Mouse (Mus musculus) right cerebral cortex, postnatal 25 days (tissue): ENCODE measurements around the gene Hsph1.

ENCODE experiments used
- DNase-seq: peaks from one replicate; pipeline ENCODE4 v3.0.0; 2022

Hsph1 gene

DNA sequence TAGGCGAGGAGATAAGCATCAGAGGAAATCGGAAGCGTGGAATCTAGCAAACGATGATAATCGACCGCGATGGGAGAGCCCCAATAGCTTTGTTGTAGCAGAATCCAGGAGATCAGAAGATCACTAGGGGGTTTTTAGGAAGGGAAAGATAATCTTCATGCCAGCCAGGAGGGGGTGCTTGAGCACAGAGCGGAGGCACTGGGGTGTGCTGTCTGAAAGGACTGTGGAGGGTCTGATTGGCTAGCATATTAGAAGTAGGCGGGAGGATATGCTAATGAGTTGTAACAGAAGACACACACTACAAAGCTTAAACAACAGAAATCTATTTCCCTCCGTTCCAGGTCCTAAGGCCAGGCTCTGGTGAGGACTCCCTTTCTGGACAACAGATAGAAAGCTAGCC, 50.3 kb downstream of the Hsph1 start:
- no peak for DNase-seq

DNA sequence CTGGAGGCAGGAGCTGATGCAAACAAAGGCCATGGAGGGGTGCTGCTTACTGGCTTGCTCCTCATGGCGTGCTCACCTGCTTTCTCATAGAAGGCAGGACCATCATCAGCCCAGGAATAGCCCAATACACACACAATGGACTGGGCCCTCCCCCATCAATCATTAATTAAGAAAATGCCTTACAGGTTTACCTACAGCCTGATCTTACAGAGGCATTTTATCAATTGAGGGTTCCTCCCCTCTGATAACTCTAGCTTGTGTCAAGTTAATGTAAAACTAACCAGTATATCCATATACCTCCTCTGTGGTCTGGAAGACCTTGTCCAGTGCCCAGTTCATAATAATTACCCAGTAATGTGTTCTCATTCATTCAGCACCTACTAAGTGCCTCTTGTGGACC, 50.9 kb downstream of the Hsph1 start:
- no peak for DNase-seq

DNA sequence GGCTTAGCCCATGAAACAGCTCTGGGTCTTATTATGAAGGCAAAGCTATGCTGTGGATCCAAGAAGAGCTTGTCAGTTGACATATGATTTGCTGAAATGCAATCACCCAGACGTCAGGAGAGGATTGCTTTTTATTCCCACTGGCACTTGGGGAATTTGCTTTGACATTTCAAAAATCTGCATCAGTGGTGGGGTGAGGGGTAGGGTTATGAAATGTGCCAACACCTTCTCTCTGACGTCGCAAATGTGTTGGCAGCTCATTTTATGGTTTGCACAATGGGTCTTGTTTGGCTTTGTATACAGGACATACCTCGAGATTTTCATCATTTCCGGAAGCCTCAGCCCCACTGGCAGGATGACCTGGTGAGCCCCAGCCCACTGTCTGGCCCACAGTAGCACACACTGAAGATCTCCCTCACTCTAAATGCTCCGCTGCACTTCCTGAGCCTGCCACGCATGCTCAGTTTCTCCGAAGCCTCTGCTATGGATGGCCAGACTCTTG, 52.0 kb downstream of the Hsph1 start:
- DNase-seq = no peak

DNA sequence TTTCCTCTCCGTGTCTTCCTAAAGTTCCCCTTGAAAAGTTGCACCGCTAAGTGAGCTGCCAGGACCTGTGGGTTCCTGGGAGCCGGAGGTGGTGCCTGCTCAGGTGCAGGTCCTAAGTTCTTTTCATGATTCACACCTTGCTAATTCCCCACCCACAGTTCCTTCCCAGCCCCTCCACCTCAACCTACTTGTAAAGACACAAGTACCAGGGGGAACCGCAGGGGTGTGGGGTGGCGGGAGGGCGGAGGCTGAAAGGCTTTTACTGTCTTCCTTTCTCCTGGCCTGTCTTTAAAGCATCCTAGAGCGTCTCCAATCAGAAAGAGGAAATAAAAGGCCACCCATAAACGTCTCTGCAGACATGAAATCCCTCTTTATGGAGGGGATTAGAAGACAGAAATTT, 52.7 kb downstream of the Hsph1 start:
- no peak for DNase-seq

DNA sequence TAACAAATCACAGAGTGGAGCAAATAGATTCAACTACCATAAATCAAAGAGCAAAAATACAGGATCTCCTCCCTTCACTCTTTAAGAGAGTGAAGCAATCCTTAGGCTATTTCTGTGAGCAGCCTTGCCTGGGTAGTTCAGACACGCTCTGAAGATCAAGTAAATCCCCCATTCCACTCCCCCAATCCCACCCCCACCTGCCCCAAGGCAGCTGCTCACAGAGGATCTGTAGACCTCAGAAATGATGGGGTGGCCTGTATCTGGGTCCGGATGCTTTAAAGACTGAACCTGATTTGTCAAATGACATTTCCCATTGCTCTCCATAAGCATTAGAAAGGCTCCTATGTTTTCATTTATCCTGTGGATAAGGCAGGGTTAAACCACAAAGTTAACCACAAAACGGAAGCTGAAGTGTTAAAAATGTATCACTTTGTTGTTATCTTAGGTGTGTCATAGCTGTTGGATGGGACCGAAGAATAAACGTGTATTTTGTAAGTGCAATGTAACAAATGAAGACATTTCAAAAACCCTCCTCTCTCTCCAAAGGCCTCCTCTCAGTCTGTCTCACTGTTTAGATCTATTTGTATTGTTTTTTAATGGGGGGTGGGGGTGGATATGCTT, 53.4 kb downstream of the Hsph1 start:
- DNase-seq = no peak

DNA sequence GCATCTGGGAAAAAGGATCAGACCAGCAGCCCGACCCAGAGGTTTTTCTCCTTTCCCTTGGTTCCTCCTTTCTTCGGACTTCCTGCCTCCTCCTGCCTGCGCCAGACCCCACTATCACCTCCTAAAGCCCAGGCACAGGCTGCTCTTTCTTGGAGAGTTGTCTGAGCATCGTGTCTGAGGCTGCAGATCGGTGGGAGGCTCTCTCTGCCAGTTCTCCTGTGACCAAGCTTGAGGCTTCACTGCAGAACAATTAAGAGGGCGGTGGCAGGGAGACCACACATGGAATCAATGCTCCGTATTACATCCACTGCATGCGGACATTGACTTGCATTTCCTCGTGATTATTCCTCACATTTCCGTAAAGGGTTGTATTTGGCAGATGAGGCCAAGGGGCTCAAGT, 58.7 kb downstream of the Hsph1 start:
- no peak for DNase-seq

DNA sequence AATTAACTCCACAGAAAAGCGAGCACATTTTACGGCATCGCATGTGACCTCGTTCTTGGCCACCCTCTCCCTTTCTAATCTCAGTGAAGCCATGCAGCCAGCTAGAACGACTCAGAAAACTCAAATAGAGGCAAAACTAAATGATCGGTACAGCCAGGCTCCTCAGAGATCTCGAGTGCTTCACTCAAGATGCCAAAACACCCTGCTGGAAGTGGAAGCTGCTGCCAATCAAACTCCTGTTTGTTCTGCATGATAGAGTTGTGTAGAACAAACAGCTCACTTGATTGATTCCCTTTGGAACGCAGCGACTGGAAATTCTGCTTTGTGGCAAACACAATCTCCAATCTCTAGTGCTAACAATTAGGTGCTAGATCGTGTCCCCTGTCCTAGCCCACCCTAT, 59.2 kb downstream of the Hsph1 start:
- no peak for DNase-seq

DNA sequence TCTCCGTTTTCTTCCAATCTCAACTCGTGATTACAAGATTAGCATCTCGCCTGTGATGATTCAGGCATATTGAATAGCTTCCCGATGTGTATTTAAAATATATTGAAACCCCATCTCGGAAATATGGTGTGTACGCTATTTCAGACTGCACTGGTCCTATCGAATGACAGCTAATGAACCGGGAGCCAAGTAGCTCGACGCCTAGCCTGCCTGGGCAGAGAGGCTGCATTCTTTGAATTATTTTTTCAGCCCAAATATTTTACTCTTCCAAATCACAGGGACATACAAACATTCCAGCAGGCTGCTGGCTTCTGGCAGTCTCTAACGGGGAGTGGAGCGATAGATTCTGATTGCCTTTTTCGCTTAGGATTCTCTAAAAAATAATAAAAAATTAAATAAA, 67.2 kb downstream of the Hsph1 start:
- no peak for DNase-seq

DNA sequence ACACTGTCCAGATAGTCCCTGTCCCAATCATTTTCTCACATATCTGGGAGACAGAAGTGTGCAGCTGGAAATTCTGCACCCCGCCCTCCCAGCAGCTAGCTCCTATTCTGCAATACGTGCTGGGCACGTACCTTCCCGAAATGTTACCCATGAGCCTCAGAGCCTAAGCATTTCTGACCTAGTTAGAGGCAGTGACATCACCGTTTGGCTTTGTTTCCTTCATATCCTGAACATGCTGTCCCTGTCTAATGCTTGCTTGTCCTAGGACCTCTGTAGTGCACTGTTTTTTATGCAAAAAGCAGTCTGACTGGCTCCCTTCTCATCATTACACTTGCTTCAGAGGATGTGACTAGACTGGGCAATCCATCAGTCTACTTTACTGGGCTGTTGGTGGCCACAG, 69.2 kb downstream of the Hsph1 start:
- DNase-seq = no peak

DNA sequence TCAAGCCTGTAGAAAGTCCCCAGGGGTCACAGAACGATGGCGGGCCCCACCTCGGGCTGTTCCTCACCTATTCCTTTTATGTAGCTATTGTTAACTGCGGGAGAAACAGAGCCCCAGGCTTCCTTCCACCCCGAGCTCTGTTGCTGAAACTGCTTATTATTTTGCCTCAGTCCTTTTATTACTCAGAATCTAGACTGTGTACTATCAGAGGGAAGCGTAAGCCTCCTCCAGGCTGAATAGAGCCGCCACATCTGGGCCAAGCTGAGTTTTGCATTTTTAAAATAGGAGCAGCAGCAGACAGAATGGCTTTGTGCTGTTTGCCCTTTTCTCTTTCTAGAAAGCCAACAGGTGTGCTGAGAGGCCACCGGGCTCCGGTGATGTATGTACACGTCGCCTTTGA, 70.2 kb downstream of the Hsph1 start:
- DNase-seq = no peak
